Mouse (Mus musculus) c-Kit-positive CD71-positive TER-119-negative erythroid progenitor cells, embryonic 14.5 days (primary cell): ENCODE data around the gene St7l.
"Not testable (repeated sequence)": the region's sequence is repeated elsewhere in the genome, so short reads cannot be mapped to it uniquely, and the experiment has no call there.

Experiments used
- DNase-seq: peaks from one replicate; pipeline ENCODE4 v3.0.0-alpha.2; 2013; ENCODE audit warnings: low read depth

Gene St7l

GRCm38 (mm10) chr3:104863786-104864650 is at the start of gene St7l, which contains the start of gene Capza1:
Gene St7l, plus strand, starts transcription at chr3:104864005.
Gene Capza1, minus strand, starts transcription at chr3:104864505.
- DNase-seq, result peak; percentile 70

- DNase-seq, result no peak
These were observed 49.1 kb upstream of the St7l start for GRCm38 (mm10) chr3:104814746-104815145.

- DNase-seq, result no peak
These were observed 48.5 kb upstream of the St7l start for GRCm38 (mm10) chr3:104815346-104815745.

GRCm38 (mm10) chr3:104816130-104816529 is 47.7 kb upstream of the St7l start:
- DNase-seq, result no peak

- no peak for DNase-seq
These were observed 46.3 kb upstream of the St7l start for GRCm38 (mm10) chr3:104817481-104817990.

GRCm38 (mm10) chr3:104817991-104818748 is 45.6 kb upstream of the St7l start, which contains the start of gene Mov10:
Gene Mov10, minus strand, starts transcription at chr3:104818563.
- peak; percentile 46 for DNase-seq

GRCm38 (mm10) chr3:104818749-104819134 is 45.1 kb upstream of the St7l start:
- DNase-seq, result no peak

- no peak for DNase-seq
These were observed 43.4 kb upstream of the St7l start for GRCm38 (mm10) chr3:104820426-104820825.

- DNase-seq, result no peak
These were observed 41.4 kb upstream of the St7l start for GRCm38 (mm10) chr3:104822413-104822812.

- no peak for DNase-seq
These were observed 28.0 kb upstream of the St7l start for GRCm38 (mm10) chr3:104835797-104836196.

GRCm38 (mm10) chr3:104841049-104841448 is 22.8 kb upstream of the St7l start:
- DNase-seq, result no peak

- no peak for DNase-seq
These were observed 17.2 kb upstream of the St7l start for GRCm38 (mm10) chr3:104846601-104847000.

- DNase-seq, result no peak
These were observed 9.3 kb upstream of the St7l start for GRCm38 (mm10) chr3:104854465-104854864.

- peak; percentile 43 for DNase-seq
These were observed 8.9 kb upstream of the St7l start for GRCm38 (mm10) chr3:104854866-104855265.

GRCm38 (mm10) chr3:104856106-104856505 is 7.7 kb upstream of the St7l start:
- DNase-seq, result no peak

- no peak for DNase-seq
These were observed 5.2 kb upstream of the St7l start for GRCm38 (mm10) chr3:104858560-104858959.

- peak; percentile 42 for DNase-seq
These were observed 991 bp downstream of the St7l start for GRCm38 (mm10) chr3:104864651-104865340.

- DNase-seq, result peak; percentile 66
These were observed 1.6 kb downstream of the St7l start for GRCm38 (mm10) chr3:104865341-104865788.

GRCm38 (mm10) chr3:104866674-104867073 is 2.9 kb downstream of the St7l start:
- not testable (repeated sequence) for DNase-seq

GRCm38 (mm10) chr3:104869611-104870010 is 5.8 kb downstream of the St7l start:
- no peak for DNase-seq

GRCm38 (mm10) chr3:104888585-104888984 is 24.8 kb downstream of the St7l start:
- no peak for DNase-seq

- no peak for DNase-seq
These were observed 32.3 kb downstream of the St7l start for GRCm38 (mm10) chr3:104896141-104896540.
